Mouse (Mus musculus) cerebellum, adult 18-20 months (tissue): Measurements from ENCODE around the gene Ddx24.
"Not testable (repeated sequence)": the region's sequence is repeated elsewhere in the genome, so short reads cannot be mapped to it uniquely, and the experiment has no call there.

Source experiments
- DNase-seq, 2 experiments: peaks; one replicate each; pipeline ENCODE4 v3.0.0; 2021

Gene Ddx24

GRCm38 (mm10) chr12:103425729-103426470, at the start of gene Ddx24:
Gene Ddx24 (minus strand): TSS chr12:103425830.
- DNase-seq, result peak; percentile 96 to 99

GRCm38 (mm10) chr12:103474481-103474880, 48.9 kb upstream of the Ddx24 start:
- DNase-seq, result no peak

- DNase-seq, result no peak
These were observed 31.5 kb upstream of the Ddx24 start, which contains the start of gene Ifi27l2b for GRCm38 (mm10) chr12:103457140-103457539. Gene Ifi27l2b (minus strand): TSS chr12:103457223.

- not testable (repeated sequence) for DNase-seq
These were observed 31.1 kb upstream of the Ddx24 start for GRCm38 (mm10) chr12:103456727-103457126.

- no peak for DNase-seq
These were observed 27.7 kb upstream of the Ddx24 start for GRCm38 (mm10) chr12:103453361-103453760.

- DNase-seq, result no peak
These were observed 19.4 kb upstream of the Ddx24 start for GRCm38 (mm10) chr12:103445060-103445459.

- not testable (repeated sequence) for DNase-seq
These were observed 18.6 kb upstream of the Ddx24 start for GRCm38 (mm10) chr12:103444261-103444660.

- DNase-seq, result no peak
These were observed 17.9 kb upstream of the Ddx24 start, which contains the start of gene Ifi27l2a for GRCm38 (mm10) chr12:103443524-103443923. Gene Ifi27l2a (minus strand): TSS chr12:103443680.

GRCm38 (mm10) chr12:103437601-103438000, 12.0 kb upstream of the Ddx24 start:
- DNase-seq, result no peak

- no peak for DNase-seq
These were observed 9.2 kb upstream of the Ddx24 start for GRCm38 (mm10) chr12:103434861-103435260.

- peak in 1 of 2 experiments; percentile 29 for DNase-seq
These were observed 8.5 kb upstream of the Ddx24 start, which contains the start of gene Ifi27 for GRCm38 (mm10) chr12:103433986-103434731. Gene Ifi27 (plus strand): TSS chr12:103434211.

- DNase-seq, result no peak
These were observed 7.8 kb upstream of the Ddx24 start for GRCm38 (mm10) chr12:103433430-103433829.

GRCm38 (mm10) chr12:103426710-103427109, 1.1 kb upstream of the Ddx24 start:
- DNase-seq, result peak; percentile 18 to 40

- DNase-seq, result peak in 1 of 2 experiments; percentile 16
These were observed 458 bp downstream of the Ddx24 start for GRCm38 (mm10) chr12:103425016-103425728.

- DNase-seq, result peak; percentile 54 to 63
These were observed 17.5 kb downstream of the Ddx24 start for GRCm38 (mm10) chr12:103408144-103408543.

GRCm38 (mm10) chr12:103407720-103408119, 17.9 kb downstream of the Ddx24 start, which contains the start of gene 9330161L09Rik:
Gene 9330161L09Rik (minus strand): TSS chr12:103407820.
- no peak for DNase-seq

GRCm38 (mm10) chr12:103404131-103404530, 21.5 kb downstream of the Ddx24 start:
- DNase-seq, result no peak

- no peak for DNase-seq
These were observed 28.9 kb downstream of the Ddx24 start for GRCm38 (mm10) chr12:103396751-103397150.

GRCm38 (mm10) chr12:103395486-103396275, 29.9 kb downstream of the Ddx24 start:
- no peak for DNase-seq

GRCm38 (mm10) chr12:103393528-103393927, 32.1 kb downstream of the Ddx24 start:
- no peak for DNase-seq

- no peak for DNase-seq
These were observed 34.5 kb downstream of the Ddx24 start for GRCm38 (mm10) chr12:103391098-103391497.

- peak in 1 of 2 experiments; percentile 46 for DNase-seq
These were observed 35.6 kb downstream of the Ddx24 start for GRCm38 (mm10) chr12:103389982-103390381.
